Mouse (Mus musculus): ENCODE data around the gene Tada3. TPM values are rescaled to one million over a fixed set of nuclear protein-coding genes. Genes with fewer than 3 reads are reported as not detected.

The Tada3 gene
- polyA plus RNA-seq, 1 experiment from 2014 or later: 42.2 TPM

DNA sequence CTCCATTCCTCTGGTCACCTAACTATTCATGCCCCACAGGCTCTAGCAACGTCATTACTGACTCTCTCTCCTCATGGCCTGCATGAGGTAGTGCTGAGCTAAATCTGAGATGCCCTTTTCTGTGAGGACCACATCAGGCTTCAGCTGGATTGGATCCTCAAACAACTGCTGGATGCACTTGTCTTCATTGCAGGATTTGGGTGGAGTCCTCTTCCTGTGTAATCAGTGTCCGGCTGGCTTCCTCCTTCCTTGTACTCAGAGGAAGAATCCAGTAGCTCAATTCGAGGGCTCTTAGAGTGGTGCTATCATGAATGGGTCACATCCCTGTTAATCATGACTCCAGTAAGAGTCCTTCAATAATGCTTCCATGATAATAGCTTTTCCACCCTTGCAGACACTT lies 24.0 kb downstream of the Tada3 start:
- ATAC-seq (ENCODE audit: insufficient number of reproducible peaks, insufficient read depth, low FRiP score, low read depth): no peak
- H3K9ac ChIP-seq (ENCODE audit: low read length): no peak overlapping the region
- no peak overlapping the region for H3K4me2 ChIP-seq (ENCODE audit: low read length)
- WGBS: 61% methylated on average over 3 of the region's 3 CpGs
- H3K9me3 ChIP-seq (ENCODE audit: control insufficient read depth, low read length): no peaks in the 10 kb centered on the region
- H3K36me3 ChIP-seq (ENCODE audit: control insufficient read depth, insufficient read depth, low read length): no peaks in the 10 kb centered on the region
- H3K27me3 ChIP-seq (ENCODE audit: control insufficient read depth, insufficient read depth, low read length): no peaks in the 10 kb centered on the region
- H3K4me1 ChIP-seq (ENCODE audit: control insufficient read depth in 2 of 2, insufficient read depth in 2 of 2, low read length in 2 of 2): no peaks in the 10 kb centered on the region; a peak in 1 of 4 replicates
- no peak overlapping the region for H3K4me3 ChIP-seq (ENCODE audit: control insufficient read depth in 1 of 2, insufficient read depth in 1 of 2, low read depth in 1 of 2, low read length in 2 of 2)
- H3K27ac ChIP-seq (replicated peaks in 1 of 2; ENCODE audit: control insufficient read depth in 1 of 2, insufficient read depth in 1 of 2, low read depth in 2 of 2, low read length in 2 of 2): no peak overlapping the region

DNA sequence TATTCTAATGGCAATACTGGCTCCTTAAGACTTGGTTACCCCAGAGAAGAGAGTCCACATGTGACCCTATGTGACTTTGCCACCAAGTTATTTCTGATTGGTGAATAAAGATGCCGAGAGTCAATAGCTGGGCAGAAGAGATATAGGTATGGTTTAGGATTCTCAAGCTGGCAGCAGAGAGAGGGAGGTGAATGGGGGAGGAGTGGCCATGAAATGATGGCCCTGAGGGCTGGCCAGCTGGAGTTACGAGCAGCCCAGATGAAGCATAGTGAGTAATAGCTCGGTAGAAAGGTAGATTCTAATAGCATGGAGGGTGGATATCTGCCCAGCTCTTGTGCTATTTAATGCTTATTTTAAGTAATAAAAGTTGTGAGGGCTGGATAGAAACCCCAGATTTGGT lies 24.9 kb downstream of the Tada3 start:
- no peak for ATAC-seq (ENCODE audit: insufficient number of reproducible peaks, insufficient read depth, low FRiP score, low read depth)
- Histone ChIP-seq H3K27me3 (ENCODE audit: control insufficient read depth, insufficient read depth, low read length) (no peaks in the 10 kb centered on the region), H3K4me3 (ENCODE audit: control insufficient read depth in 1 of 2, insufficient read depth in 1 of 2, low read depth in 1 of 2, low read length in 2 of 2) (no peak overlapping the region), H3K4me1 (ENCODE audit: control insufficient read depth in 2 of 2, insufficient read depth in 2 of 2, low read length in 2 of 2) (no peaks in the 10 kb centered on the region; a peak in 1 of 4 replicates), H3K9ac (ENCODE audit: low read length) (no peak overlapping the region), H3K27ac (replicated peaks in 1 of 2; ENCODE audit: control insufficient read depth in 1 of 2, insufficient read depth in 1 of 2, low read depth in 2 of 2, low read length in 2 of 2) (no peak overlapping the region), H3K9me3 (ENCODE audit: control insufficient read depth, low read length) (no peaks in the 10 kb centered on the region), H3K36me3 (ENCODE audit: control insufficient read depth, insufficient read depth, low read length) (no peaks in the 10 kb centered on the region), H3K4me2 (ENCODE audit: low read length) (no peak overlapping the region)
- 72% methylated on average over 3 of the region's 3 CpGs for WGBS

DNA sequence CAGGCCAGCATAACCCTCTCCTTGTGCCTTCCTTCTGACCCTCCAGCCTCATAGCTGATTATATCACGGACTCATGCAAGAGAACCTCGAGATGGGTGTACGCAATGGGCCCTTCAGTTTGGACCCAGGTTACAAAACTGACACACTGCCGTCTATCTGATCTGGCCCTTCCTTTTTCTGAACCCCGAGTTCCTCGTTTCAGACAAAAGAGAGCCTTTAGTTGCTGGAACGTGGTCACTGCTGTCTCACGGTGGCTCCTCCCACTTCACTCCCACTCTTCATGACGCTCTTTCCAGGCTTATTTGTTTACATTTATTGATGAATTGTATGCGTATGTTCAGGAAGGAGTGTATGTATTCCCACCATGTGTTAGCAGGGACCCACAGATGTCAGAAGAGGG lies 26.0 kb downstream of the Tada3 start:
- H3K4me2 ChIP-seq (ENCODE audit: low read length): no peak overlapping the region
- H3K4me1 ChIP-seq (ENCODE audit: control insufficient read depth in 2 of 2, insufficient read depth in 2 of 2, low read length in 2 of 2): no peaks in the 10 kb centered on the region; a peak in 1 of 4 replicates
- 67% methylated on average over 10 of the region's 10 CpGs for WGBS
- no peak overlapping the region for H3K4me3 ChIP-seq (ENCODE audit: control insufficient read depth in 1 of 2, insufficient read depth in 1 of 2, low read depth in 1 of 2, low read length in 2 of 2)
- ATAC-seq (ENCODE audit: insufficient number of reproducible peaks, insufficient read depth, low FRiP score, low read depth): no peak
- H3K9me3 ChIP-seq (ENCODE audit: control insufficient read depth, low read length): no peaks in the 10 kb centered on the region
- no peaks in the 10 kb centered on the region for H3K27me3 ChIP-seq (ENCODE audit: control insufficient read depth, insufficient read depth, low read length)
- no peaks in the 10 kb centered on the region for H3K36me3 ChIP-seq (ENCODE audit: control insufficient read depth, insufficient read depth, low read length)
- H3K9ac ChIP-seq (ENCODE audit: low read length): no peak overlapping the region
- H3K27ac ChIP-seq (replicated peaks in 1 of 2; ENCODE audit: control insufficient read depth in 1 of 2, insufficient read depth in 1 of 2, low read depth in 2 of 2, low read length in 2 of 2): no peak overlapping the region

DNA sequence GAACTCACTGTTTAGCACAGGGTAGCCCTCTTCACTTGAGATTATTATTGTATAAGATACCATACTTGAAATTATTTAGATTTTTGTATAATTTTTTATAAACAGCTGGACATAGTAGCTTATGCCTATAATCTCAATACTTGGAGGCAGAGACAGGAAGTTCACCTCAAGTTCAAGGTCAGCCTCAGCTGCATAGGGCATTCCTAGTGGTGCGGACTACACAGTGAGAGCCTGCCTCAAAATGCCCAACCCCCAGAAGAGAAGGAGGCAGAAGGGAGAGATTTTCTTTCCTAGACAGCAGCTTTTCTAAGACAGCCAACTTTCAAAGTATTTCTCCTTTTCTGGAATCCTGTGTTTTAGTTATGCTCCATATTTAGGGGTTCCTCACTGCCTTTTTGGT lies 26.5 kb downstream of the Tada3 start:
- no peaks in the 10 kb centered on the region for H3K36me3 ChIP-seq (ENCODE audit: control insufficient read depth, insufficient read depth, low read length)
- no peak overlapping the region for H3K4me3 ChIP-seq (ENCODE audit: control insufficient read depth in 1 of 2, insufficient read depth in 1 of 2, low read depth in 1 of 2, low read length in 2 of 2)
- H3K4me2 ChIP-seq (ENCODE audit: low read length): no peak overlapping the region
- WGBS: 47% methylated on average over 1 of the region's 1 CpGs
- H3K4me1 ChIP-seq (ENCODE audit: control insufficient read depth in 2 of 2, insufficient read depth in 2 of 2, low read length in 2 of 2): no peaks in the 10 kb centered on the region; a peak in 1 of 4 replicates
- no peak for ATAC-seq (ENCODE audit: insufficient number of reproducible peaks, insufficient read depth, low FRiP score, low read depth)
- no peaks in the 10 kb centered on the region for H3K27me3 ChIP-seq (ENCODE audit: control insufficient read depth, insufficient read depth, low read length)
- no peak overlapping the region for H3K9ac ChIP-seq (ENCODE audit: low read length)
- no peak overlapping the region for H3K27ac ChIP-seq (replicated peaks in 1 of 2; ENCODE audit: control insufficient read depth in 1 of 2, insufficient read depth in 1 of 2, low read depth in 2 of 2, low read length in 2 of 2)
- no peaks in the 10 kb centered on the region for H3K9me3 ChIP-seq (ENCODE audit: control insufficient read depth, low read length)

DNA sequence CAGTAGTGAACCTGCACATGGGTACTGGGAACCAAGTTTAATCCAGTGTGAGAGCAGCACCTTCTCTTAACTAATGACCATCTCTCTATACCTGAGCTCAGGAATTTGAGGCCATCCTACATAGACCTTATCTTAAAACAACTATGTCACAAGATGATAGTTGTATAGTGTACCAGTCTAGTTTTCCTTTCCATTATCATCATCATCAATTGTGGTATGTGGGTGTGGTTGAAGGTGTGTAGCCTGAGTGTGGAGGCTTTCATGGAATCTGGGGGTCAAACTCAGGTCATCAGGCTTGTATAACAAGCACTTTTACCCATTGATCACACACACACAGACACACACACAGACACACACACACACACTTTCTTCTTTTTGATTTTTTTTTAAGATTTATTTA lies 27.1 kb downstream of the Tada3 start:
- Histone ChIP-seq H3K9ac (ENCODE audit: low read length) (no peak overlapping the region), H3K36me3 (ENCODE audit: control insufficient read depth, insufficient read depth, low read length) (no peaks in the 10 kb centered on the region), H3K4me3 (ENCODE audit: control insufficient read depth in 1 of 2, insufficient read depth in 1 of 2, low read depth in 1 of 2, low read length in 2 of 2) (no peak overlapping the region), H3K4me2 (ENCODE audit: low read length) (no peak overlapping the region), H3K27ac (replicated peaks in 1 of 2; ENCODE audit: control insufficient read depth in 1 of 2, insufficient read depth in 1 of 2, low read depth in 2 of 2, low read length in 2 of 2) (no peak overlapping the region), H3K4me1 (ENCODE audit: control insufficient read depth in 2 of 2, insufficient read depth in 2 of 2, low read length in 2 of 2) (no peaks in the 10 kb centered on the region; a peak in 1 of 4 replicates), H3K27me3 (ENCODE audit: control insufficient read depth, insufficient read depth, low read length) (no peaks in the 10 kb centered on the region), H3K9me3 (ENCODE audit: control insufficient read depth, low read length) (no peaks in the 10 kb centered on the region)
- ATAC-seq (ENCODE audit: insufficient number of reproducible peaks, insufficient read depth, low FRiP score, low read depth): no peak

DNA sequence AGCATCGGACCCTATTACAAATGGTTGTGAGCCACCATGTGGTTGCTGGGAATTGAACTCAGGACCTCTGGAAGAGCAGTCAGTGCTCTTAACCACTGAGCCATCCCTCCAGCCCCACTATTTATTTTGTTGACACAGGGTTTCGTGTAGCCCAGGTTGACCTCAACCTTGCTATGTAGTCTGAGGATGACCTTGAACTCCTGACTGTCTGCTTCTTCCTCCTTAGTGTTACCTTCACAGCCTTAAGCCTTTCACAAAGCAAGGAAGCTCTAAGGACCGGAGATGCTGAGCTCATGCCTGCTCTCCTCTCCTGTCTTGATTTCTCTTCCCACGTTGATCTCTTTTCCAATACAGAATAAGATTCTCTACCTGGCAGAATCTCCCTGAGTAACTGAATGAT lies 30.8 kb downstream of the Tada3 start:
- no peak overlapping the region for H3K4me3 ChIP-seq (ENCODE audit: control insufficient read depth in 1 of 2, insufficient read depth in 1 of 2, low read depth in 1 of 2, low read length in 2 of 2)
- H3K4me1 ChIP-seq (ENCODE audit: control insufficient read depth in 2 of 2, insufficient read depth in 2 of 2, low read length in 2 of 2): peaks cover 19 to 26% of the 10 kb centered on the region in 2 experiments
- no peak overlapping the region for H3K9ac ChIP-seq (ENCODE audit: low read length)
- H3K27me3 ChIP-seq (ENCODE audit: control insufficient read depth, insufficient read depth, low read length): no peaks in the 10 kb centered on the region
- H3K4me2 ChIP-seq (ENCODE audit: low read length): no peak overlapping the region
- no peaks in the 10 kb centered on the region for H3K36me3 ChIP-seq (ENCODE audit: control insufficient read depth, insufficient read depth, low read length)
- WGBS: 74% methylated on average over 4 of the region's 4 CpGs
- no peaks in the 10 kb centered on the region for H3K9me3 ChIP-seq (ENCODE audit: control insufficient read depth, low read length)
- no peak for ATAC-seq (ENCODE audit: insufficient number of reproducible peaks, insufficient read depth, low FRiP score, low read depth)
- H3K27ac ChIP-seq (replicated peaks in 1 of 2; ENCODE audit: control insufficient read depth in 1 of 2, insufficient read depth in 1 of 2, low read depth in 2 of 2, low read length in 2 of 2): no peak overlapping the region

DNA sequence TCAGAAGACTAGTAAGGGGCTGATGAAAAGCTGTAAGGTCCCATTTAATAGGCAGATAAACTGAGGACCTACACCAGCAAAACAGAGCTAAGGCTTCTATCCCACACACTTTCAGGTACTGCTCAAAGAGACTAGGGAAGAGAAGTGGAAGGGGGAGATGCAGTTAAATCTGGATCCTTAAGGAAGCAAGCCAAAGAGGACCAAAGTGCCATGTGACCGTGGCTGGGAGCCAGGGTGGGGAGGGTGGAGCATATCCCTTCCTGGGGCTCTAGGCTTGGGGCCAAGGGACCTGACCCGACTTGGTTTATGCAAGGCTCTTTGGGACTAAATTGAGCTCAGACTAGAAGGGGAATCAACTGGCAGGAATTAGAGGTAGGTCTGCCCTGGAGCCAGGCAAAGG lies 33.4 kb downstream of the Tada3 start:
- Histone ChIP-seq H3K4me1 (ENCODE audit: control insufficient read depth in 2 of 2, insufficient read depth in 2 of 2, low read length in 2 of 2) (peaks cover 23 to 32% of the 10 kb centered on the region in 2 experiments), H3K27ac (replicated peaks in 1 of 2; ENCODE audit: control insufficient read depth in 1 of 2, insufficient read depth in 1 of 2, low read depth in 2 of 2, low read length in 2 of 2) (peak overlapping the region; percentile 3 to 83; a peak in 2 of 4 replicates), H3K4me2 (ENCODE audit: low read length) (peak overlapping the region; percentile 82), H3K27me3 (ENCODE audit: control insufficient read depth, insufficient read depth, low read length) (no peaks in the 10 kb centered on the region), H3K4me3 (ENCODE audit: control insufficient read depth in 1 of 2, insufficient read depth in 1 of 2, low read depth in 1 of 2, low read length in 2 of 2) (peak overlapping the region in 1 of 2 experiments; percentile 81; a peak in 2 of 4 replicates), H3K9ac (ENCODE audit: low read length) (peak overlapping the region; percentile 95), H3K36me3 (ENCODE audit: control insufficient read depth, insufficient read depth, low read length) (peaks cover 19% of the 10 kb centered on the region), H3K9me3 (ENCODE audit: control insufficient read depth, low read length) (no peaks in the 10 kb centered on the region)
- ATAC-seq (ENCODE audit: insufficient number of reproducible peaks, insufficient read depth, low FRiP score, low read depth): peak; percentile 42
- 28% methylated on average over 2 of the region's 2 CpGs for WGBS

Measured in heart, embryonic 14.5 days (tissue).